Mouse (Mus musculus): ENCODE results near the gene Atpif1.

DNA sequence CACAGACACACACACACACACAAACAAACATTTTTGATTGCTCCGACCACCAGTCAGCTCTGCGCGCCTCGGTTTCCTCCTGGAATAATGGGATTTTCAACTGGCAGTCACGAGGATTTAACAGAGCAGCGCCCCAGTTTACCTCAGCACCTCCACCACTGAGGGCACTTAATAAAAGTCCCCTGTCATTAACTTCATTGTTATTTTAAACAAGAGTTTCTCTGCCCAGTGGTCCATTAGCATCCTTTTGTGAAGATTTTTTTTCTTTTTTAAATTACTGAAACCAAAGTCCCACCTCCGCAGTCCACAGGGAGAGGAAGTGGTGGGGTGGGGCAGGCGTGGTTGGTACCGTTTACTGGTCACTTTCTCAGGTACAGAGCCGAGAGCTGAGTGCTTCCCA, 27.7 kb downstream of the Atpif1 start:
- no peak for TF ChIP-seq CTCF (IDR thresholded peaks at IDR 0.05; ENCODE audit: borderline replicate concordance, extremely low read depth, insufficient read depth, insufficient read length)
- no peak for TF ChIP-seq POLR2A (IDR thresholded peaks at IDR 0.05; ENCODE audit: borderline replicate concordance, extremely low read depth, insufficient read depth, insufficient read length, poor library complexity, severe bottlenecking)

All from brain, embryonic 14.5 days (tissue).